Mouse (Mus musculus) bone marrow macrophage, adult 2 months (primary cell): ENCODE results near the gene Timm29. TPM values are rescaled to one million over a fixed set of nuclear protein-coding genes. Genes with fewer than 3 reads are reported as not detected.
"Not testable (repeated sequence)": the region's sequence is repeated elsewhere in the genome, so short reads cannot be mapped to it uniquely, and the experiment has no call there.

Experiments
- H3K27ac ChIP-seq: 2 replicates; pipeline ENCODE4 v1.5.1; 2012; ENCODE audit warnings: low read depth, low read length; ENCODE audit not compliant: insufficient read depth
- H3K4me1 ChIP-seq: 2 replicates; pipeline ENCODE4 v1.6.1; 2012; ENCODE audit warnings: low read length; ENCODE audit not compliant: control insufficient read depth, insufficient read depth
- H3K4me3 ChIP-seq: 2 replicates; pipeline ENCODE4 v1.5.1; 2012; ENCODE audit warnings: mild to moderate bottlenecking, low read length, moderate library complexity; ENCODE audit not compliant: insufficient read depth
- CTCF ChIP-seq: IDR thresholded peaks from 2 replicates; pipeline ENCODE4 v1.5.1; 2012; ENCODE audit warnings: low read depth, mild to moderate bottlenecking, low read length, moderate library complexity
- POLR2A ChIP-seq: IDR thresholded peaks from 2 replicates; pipeline ENCODE4 v1.6.1; 2012; ENCODE audit warnings: mild to moderate bottlenecking, low read depth, low read length, borderline replicate concordance
- polyA plus RNA-seq: library from polyadenylated mRNA; stranded (reverse); fragments of >200 nt; gene quantifications from 2 replicates; pipeline ENCODE4 v1.2.4, GENCODE M21; 2012; ENCODE audit not compliant: missing spikeins, insufficient read depth, insufficient read length

Timm29 gene
- polyA plus RNA-seq, 1 experiment = 15.5 TPM

GRCm38 (mm10) chr9:21576286-21576685, 16.2 kb upstream of the Timm29 start:
- Histone ChIP-seq H3K27ac (no peak overlapping the region), H3K4me1 (no peaks in the 10 kb centered on the region), H3K4me3 (no peak overlapping the region)
- TF ChIP-seq CTCF (no peak), POLR2A (no peak)

- Histone ChIP-seq H3K27ac (no peak overlapping the region), H3K4me3 (no peak overlapping the region), H3K4me1 (no peaks in the 10 kb centered on the region)
- TF ChIP-seq CTCF (no peak), POLR2A (no peak)
Observed at GRCm38 (mm10) chr9:21578226-21578625, 14.3 kb upstream of the Timm29 start.

- TF ChIP-seq CTCF = no peak
- no peak for TF ChIP-seq POLR2A
- H3K4me3 ChIP-seq = no peak overlapping the region
- H3K27ac ChIP-seq = no peak overlapping the region
- no peaks in the 10 kb centered on the region for H3K4me1 ChIP-seq
Observed at GRCm38 (mm10) chr9:21585401-21585800, 7.1 kb upstream of the Timm29 start.

DNA sequence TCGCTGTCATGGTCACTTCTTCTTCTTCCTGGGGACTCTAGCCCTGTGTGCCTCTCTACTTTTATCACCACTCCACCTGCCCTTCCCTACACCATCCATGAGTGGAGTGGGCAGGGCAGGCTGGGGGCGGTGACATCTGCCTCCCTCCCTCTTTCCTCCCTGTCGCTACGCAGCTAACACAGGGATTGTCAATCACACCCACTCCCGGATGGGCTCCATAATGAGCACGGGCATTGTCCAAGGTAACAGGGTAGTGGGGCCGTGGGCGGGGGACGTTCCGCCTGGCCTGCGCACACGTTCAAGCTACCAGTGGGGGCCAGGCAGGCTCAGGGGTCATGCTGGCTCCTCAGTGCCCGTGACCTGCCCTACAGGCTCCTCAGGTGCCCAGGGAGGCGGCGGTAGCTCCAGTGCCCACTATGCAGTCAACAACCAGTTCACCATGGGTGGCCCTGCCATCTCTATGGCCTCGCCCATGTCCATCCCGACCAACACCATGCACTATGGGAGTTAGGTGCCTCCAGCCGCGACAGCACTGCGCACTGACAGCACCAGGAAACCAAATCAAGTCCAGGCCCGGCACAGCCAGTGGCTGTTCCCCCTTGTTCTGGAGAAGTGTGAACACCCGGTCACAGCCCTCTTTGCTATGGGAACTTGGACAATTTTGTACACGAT, 4.7 kb upstream of the Timm29 start:
- H3K4me3 ChIP-seq = no peak overlapping the region
- H3K27ac ChIP-seq = no peak overlapping the region
- no peak for TF ChIP-seq POLR2A
- H3K4me1 ChIP-seq = 0 out of 2 replicates have a peak, but pooled peaks cover 3% of the 10 kb centered on the region

DNA sequence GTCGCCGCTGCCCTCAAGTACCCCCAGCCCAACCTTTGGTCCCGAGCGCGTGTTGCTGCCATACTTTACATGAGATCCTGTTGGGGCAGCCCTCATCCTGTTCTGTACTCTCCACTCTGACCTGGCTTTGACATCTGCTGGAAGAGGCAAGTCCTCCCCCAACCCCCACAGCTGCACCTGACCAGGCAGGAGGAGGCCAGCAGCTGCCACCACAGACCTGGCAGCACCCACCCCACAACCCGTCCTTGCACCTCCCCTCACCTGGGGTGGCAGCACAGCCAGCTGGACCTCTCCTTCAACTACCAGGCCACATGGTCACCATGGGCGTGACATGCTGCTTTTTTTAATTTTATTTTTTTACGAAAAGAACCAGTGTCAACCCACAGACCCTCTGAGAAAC, 4.2 kb upstream of the Timm29 start:
- H3K4me3 ChIP-seq = no peak overlapping the region
- no peak overlapping the region for H3K27ac ChIP-seq
- H3K4me1 ChIP-seq = 0 out of 2 replicates have a peak, but pooled peaks cover 3% of the 10 kb centered on the region
- TF ChIP-seq CTCF (no peak), POLR2A (no peak)

DNA sequence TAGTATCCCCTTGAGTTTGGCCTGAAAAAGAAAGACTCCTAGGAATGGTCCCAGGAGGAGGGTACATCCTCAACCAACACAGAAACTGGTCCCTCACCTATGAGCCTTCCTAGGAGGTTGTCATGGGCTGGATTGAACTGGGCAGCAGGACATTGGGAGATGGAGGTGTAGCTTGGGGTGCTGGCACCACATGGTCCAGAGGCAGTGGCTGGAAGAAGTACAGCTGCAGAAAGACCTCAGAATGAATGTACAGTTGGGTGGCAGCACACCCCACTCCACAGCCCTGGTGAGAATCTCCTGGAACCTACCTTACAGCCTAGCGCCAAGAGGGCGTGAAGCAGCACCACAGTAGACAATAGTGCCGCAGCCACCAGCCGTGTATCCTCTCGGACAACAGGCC, 3.0 kb upstream of the Timm29 start:
- Histone ChIP-seq H3K27ac (no peak overlapping the region), H3K4me1 (peaks cover 9% of the 10 kb centered on the region; the same call in 1 of the 2 replicates), H3K4me3 (no peak overlapping the region)
- no peak for TF ChIP-seq POLR2A

DNA sequence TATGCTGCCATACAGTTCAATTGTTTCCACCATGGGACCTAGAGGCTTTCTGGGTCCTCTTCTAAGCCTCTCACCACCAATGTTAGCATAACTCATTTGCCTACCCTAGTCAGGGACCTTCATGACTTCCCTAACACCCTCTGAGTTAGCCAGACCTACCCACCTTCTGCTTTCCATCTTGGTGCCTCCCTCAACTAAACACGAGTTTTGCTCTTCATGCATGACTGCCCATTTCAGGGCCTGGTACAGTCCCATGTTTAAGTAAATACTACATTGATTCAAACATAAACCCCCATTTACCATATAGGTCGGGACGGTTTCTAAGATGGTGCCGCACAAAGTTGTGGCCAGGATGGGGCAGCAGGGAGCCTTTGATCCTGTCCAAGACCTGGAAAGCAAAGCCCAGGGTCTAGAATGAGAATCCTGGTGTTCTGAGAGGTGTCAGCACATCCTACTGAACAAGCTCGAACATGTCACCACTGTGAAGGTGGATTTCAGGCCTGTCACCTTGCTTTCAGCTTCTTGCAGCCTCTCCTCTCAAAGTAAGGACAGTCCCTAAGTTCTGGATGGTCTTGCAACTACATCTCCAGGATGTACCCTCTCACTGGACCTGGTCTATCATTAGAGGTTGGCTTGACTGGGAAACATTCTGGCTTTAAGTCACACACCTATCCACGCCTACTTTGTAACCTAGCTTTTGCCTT, 1.2 kb upstream of the Timm29 start:
- Histone ChIP-seq H3K4me1 (peaks cover 12% of the 10 kb centered on the region; the same call in 1 of the 2 replicates), H3K4me3 (peak overlapping the region; percentile 97; the same call in 1 of the 2 replicates), H3K27ac (no peak overlapping the region)
- TF ChIP-seq CTCF = no peak
- TF ChIP-seq POLR2A = no peak

DNA sequence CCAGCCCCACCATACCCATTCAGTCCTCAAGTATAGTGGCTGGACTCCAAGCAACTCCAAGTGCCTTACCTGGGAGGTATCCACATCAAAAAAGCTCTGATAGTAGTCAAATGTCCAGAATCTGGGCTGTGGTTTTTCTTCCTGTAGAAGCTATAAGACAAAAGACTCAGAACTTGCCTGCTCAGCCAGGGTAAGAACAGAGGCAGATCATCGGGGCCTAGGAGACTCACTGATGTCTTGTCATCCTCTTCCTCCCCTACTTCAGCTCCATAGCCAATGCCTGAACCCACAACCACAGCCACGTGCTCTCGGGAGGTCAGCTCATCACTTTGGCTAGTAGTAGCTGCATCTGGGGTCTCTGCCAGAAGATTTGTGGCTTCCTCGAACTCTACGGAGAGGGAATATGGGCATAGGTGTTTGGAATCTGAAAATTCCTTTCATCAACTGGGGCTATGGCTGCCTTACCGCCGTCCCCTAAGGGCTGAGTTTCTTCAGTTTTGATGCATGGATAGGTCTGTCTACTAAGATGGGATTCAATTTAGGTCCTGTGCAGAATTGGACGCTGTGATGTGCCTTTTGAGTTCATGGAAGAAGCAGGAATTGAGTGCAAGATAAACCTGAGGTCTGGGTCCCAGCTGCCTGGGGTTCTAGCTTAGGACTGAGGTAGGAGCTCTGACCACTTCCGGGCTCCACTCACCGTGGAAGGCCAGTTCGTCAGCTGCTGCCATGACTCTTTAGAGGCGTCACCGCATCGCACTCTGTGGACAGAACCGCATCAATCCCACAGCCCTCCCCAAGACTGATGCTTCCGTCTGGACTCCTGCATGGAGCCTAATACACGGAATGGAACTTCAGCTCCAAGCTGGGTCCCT, 455 bp upstream of the Timm29 start:
- TF ChIP-seq POLR2A = no peak
- TF ChIP-seq CTCF = no peak
- peaks cover 12% of the 10 kb centered on the region; the same call in 1 of the 2 replicates for H3K4me1 ChIP-seq
- H3K27ac ChIP-seq = peak overlapping the region; percentile 0; the same call in 1 of the 2 replicates
- peak overlapping the region; percentile 97 for H3K4me3 ChIP-seq

GRCm38 (mm10) chr9:21593122-21593721, 700 bp downstream of the Timm29 start:
- TF ChIP-seq POLR2A (no peak), CTCF (no peak)
- Histone ChIP-seq H3K4me1 (peaks cover 12% of the 10 kb centered on the region; the same call in 1 of the 2 replicates), H3K4me3 (peak overlapping the region; percentile 97), H3K27ac (peak overlapping the region; percentile 77)

DNA sequence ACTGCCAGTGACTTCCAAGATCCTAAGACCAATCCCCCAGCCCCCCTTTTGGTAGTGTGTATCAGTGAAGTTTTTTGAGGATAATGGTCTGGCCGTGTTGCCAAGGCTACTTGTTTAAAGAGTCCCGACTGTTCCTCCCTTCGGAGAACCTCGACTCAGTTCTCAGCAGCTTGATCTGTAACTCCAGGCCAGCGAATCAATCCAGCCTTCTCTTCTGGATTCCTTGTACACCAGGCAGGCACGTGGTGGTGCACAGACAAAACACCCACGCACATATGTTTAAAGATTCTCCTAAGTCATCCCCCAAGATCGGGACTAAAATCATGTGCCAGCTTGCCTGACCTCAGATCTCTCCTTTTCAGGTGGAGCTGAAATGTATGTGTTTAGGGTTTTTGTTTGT, 1.8 kb downstream of the Timm29 start:
- H3K27ac ChIP-seq = not testable (repeated sequence)
- H3K4me1 ChIP-seq = peaks cover 12% of the 10 kb centered on the region; the same call in 1 of the 2 replicates
- peak overlapping the region; percentile 97 for H3K4me3 ChIP-seq
